Mouse (Mus musculus) liver, embryonic 14.5 days (tissue): Measurements from ENCODE around the gene Cox5b. TPM values are rescaled to one million over a fixed set of nuclear protein-coding genes. Genes with fewer than 3 reads are reported as not detected.

Experiments
- ATAC-seq: fragments of 200-750 bp; cut with Nextera tagmentation; 2 replicates; pipeline ENCODE4 v1.8.0; 2017; ENCODE audit warnings: moderate number of reproducible peaks, mild to moderate bottlenecking, moderate library complexity; ENCODE audit not compliant: insufficient read depth
- DNase-seq, 3 experiments: peaks; one replicate each; pipeline ENCODE4 v3.0.0-alpha.2; 2012 to 2013; ENCODE audit warnings: low read depth in 3 of 3, low spot score in 3 of 3
- H3K27ac ChIP-seq: fragments of 300-500 bp; sonication (generic); 2 replicates; pipeline ENCODE4 v1.5.1; 2014; ENCODE audit warnings: moderate library complexity, mild to moderate bottlenecking, control low read depth, inconsistent platforms
- H3K27me3 ChIP-seq: fragments of 300-500 bp; sonication (generic); 2 replicates; pipeline ENCODE4 v1.6.1; 2014; ENCODE audit warnings: mild to moderate bottlenecking, low read length, moderate library complexity; ENCODE audit not compliant: control insufficient read depth, insufficient read depth
- H3K36me3 ChIP-seq: fragments of 300-500 bp; sonication (generic); replicated peaks from 2 replicates; pipeline ENCODE4 v1.6.1; 2014; ENCODE audit warnings: low read depth; ENCODE audit not compliant: control insufficient read depth, insufficient read depth
- H3K4me1 ChIP-seq, 2 experiments: fragments of 200-500 bp in 1 of 2; fragments of 300-500 bp in 1 of 2; sonication (generic) in 1 of 2; replicated peaks; 2 replicates each; pipeline ENCODE4 v1.6.1; 2012 to 2014; ENCODE audit warnings: antibody characterized with exemption in 1 of 2, inconsistent platforms in 1 of 2, low read length in 1 of 2; ENCODE audit not compliant: control insufficient read depth in 2 of 2, insufficient read depth in 2 of 2
- H3K4me2 ChIP-seq: fragments of 300-500 bp; sonication (generic); 2 replicates; pipeline ENCODE4 v1.6.1; 2014; ENCODE audit warnings: low read depth, mild to moderate bottlenecking, control low read depth, moderate library complexity
- H3K4me3 ChIP-seq, 2 experiments: fragments of 200-500 bp in 1 of 2; fragments of 300-500 bp in 1 of 2; sonication (generic) in 1 of 2; 2 replicates each; pipeline ENCODE4 v1.5.1; 2012 to 2014; ENCODE audit warnings: low read depth in 2 of 2, low read length in 2 of 2, mild to moderate bottlenecking in 2 of 2, control low read depth in 1 of 2, inconsistent platforms in 1 of 2, moderate library complexity in 1 of 2; ENCODE audit not compliant: insufficient read depth in 1 of 2
- H3K9ac ChIP-seq: fragments of 300-500 bp; sonication (generic); replicated peaks from 2 replicates; pipeline ENCODE4 v1.6.1; 2014; ENCODE audit warnings: mild to moderate bottlenecking, control low read depth, moderate library complexity
- H3K9me3 ChIP-seq: fragments of 300-500 bp; sonication (generic); 2 replicates; pipeline ENCODE4 v1.6.1; 2016; ENCODE audit warnings: low read length, mixed read lengths; ENCODE audit not compliant: control insufficient read depth
- CTCF ChIP-seq: IDR thresholded peaks from 2 replicates; pipeline ENCODE4 v1.5.1; 2016; ENCODE audit warnings: antibody characterized with exemption, low read depth, control low read depth
- EP300 ChIP-seq: IDR thresholded peaks from 2 replicates; pipeline ENCODE4 v1.6.1; 2016; ENCODE audit warnings: antibody characterized with exemption, low read depth
- WGBS: fragments of 180-500 bp; shearing (Covaris S2); extraction: QIAGEN DNeasy Blood & Tissue Kit; methylation state at CpG from one replicate; pipeline ENCODE4 v1.1.7; 2014; ENCODE audit not compliant: insufficient replicate concordance; 5-methylcytosine and 5-hydroxymethylcytosine counted together
- polyA plus RNA-seq, 2 experiments: library from polyadenylated mRNA; depleted of rRNA in 1 of 2; stranded (reverse) in 1 of 2; unstranded in 1 of 2; fragments of >200 nt; fragmentation: Nextera tagmentation in 1 of 2; extraction: Ambion mirVana in 1 of 2; gene quantifications; 2 replicates each; pipeline versions ENCODE4 v1.2.1 to v1.2.3; 2012 to 2014

Gene Cox5b
- polyA plus RNA-seq, 2 experiments, result 292 to 515 TPM

DNA sequence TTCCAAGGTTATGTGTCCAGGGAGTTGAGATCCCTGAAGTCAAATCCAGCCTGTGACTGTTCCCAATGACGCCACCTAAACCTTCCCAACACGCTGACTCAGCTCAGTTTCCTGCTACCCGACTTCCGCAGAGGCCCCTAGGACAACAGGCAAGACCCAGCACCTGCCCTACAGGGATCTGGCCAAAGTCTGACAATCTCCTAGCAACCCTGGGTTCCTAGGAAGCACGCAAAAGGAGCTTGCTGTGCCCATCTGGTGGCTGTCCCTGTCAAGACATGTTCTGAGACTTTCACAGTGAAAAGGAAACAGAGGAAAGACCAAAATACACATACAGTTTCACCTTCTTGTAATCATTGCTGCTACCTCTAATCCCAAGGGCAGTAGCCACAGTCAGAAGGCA is 43.6 kb upstream of the Cox5b start:
- no peak overlapping the region for H3K4me3 ChIP-seq
- WGBS, result 47% methylated on average over 5 of the region's 5 CpGs
- ATAC-seq, result no peak
- no peak overlapping the region for H3K27ac ChIP-seq
- DNase-seq, result no peak
- TF ChIP-seq CTCF (no peak), EP300 (no peak)
- H3K36me3 ChIP-seq, result no peaks in the 10 kb centered on the region
- peaks cover 0 to 2% of the 10 kb centered on the region in 2 experiments; a peak in 2 of 4 replicates for H3K4me1 ChIP-seq
- no peaks in the 10 kb centered on the region for H3K9me3 ChIP-seq
- H3K27me3 ChIP-seq, result no peaks in the 10 kb centered on the region
- H3K9ac ChIP-seq, result no peak overlapping the region
- no peak overlapping the region for H3K4me2 ChIP-seq

GRCm38 (mm10) chr1:36655039-36655438 is 36.2 kb upstream of the Cox5b start:
- no peak overlapping the region for H3K27ac ChIP-seq
- no peaks in the 10 kb centered on the region for H3K36me3 ChIP-seq
- no peak for DNase-seq
- WGBS, result 71% methylated on average over 5 of the region's 5 CpGs
- H3K4me1 ChIP-seq, result peaks cover 7 to 20% of the 10 kb centered on the region in 2 experiments; a peak in 3 of 4 replicates
- TF ChIP-seq CTCF (no peak), EP300 (no peak)
- no peak overlapping the region for H3K9ac ChIP-seq
- H3K4me2 ChIP-seq, result no peak overlapping the region
- no peak for ATAC-seq
- H3K27me3 ChIP-seq, result no peaks in the 10 kb centered on the region
- no peaks in the 10 kb centered on the region for H3K9me3 ChIP-seq
- no peak overlapping the region for H3K4me3 ChIP-seq

- no peaks in the 10 kb centered on the region for H3K36me3 ChIP-seq
- no peak overlapping the region for H3K27ac ChIP-seq
- no peaks in the 10 kb centered on the region for H3K9me3 ChIP-seq
- H3K27me3 ChIP-seq, result no peaks in the 10 kb centered on the region
- no peak overlapping the region for H3K9ac ChIP-seq
- H3K4me3 ChIP-seq, result no peak overlapping the region
- TF ChIP-seq EP300 (peak; percentile 46; the same call in 1 of the 2 replicates), CTCF (no peak)
- peaks cover 7 to 20% of the 10 kb centered on the region in 2 experiments; a peak in 3 of 4 replicates for H3K4me1 ChIP-seq
- no peak overlapping the region for H3K4me2 ChIP-seq
- no peak for ATAC-seq
- DNase-seq, result no peak
- 12% methylated on average over 3 of the region's 3 CpGs for WGBS
Observed at GRCm38 (mm10) chr1:36656233-36656632, 35.0 kb upstream of the Cox5b start.

DNA sequence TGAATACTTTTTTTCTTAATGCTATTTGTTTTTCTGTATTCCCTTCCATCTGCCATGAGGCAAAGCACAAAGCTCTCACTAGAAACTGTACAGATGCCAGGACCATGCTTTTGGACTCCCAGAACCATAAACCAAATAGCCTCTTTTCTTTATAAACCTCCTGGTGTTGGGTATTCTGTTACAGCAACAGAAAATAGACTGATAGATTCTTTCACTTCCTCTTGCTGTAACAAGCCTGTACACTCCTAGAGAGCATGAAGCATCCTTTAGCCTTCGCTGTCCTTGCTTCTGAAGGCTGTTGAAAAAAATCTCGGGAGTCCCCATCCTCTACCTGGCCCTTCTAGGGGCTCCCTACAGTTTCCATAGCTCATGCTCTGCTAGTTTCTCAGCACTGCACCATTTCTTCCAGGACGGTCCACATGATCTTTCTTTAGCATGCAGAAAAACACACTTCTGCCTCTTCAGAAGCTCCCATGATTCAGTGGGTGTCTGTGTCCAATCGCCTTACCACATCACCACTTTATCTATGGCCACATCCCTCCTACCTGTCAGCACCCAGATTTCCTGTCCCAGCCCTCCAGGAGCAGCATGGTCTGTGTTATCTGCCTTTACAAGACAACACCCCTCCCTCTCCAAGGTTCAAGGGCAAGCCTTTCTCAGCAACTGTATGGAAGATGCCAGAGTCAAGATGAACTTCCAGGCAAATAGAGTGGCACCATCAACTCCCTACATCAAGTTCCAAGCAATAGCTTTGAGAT is 33.4 kb upstream of the Cox5b start:
- no peak overlapping the region for H3K27ac ChIP-seq
- H3K4me1 ChIP-seq, result peaks cover 7 to 20% of the 10 kb centered on the region in 2 experiments; a peak in 3 of 4 replicates
- WGBS, result 33% methylated on average over 4 of the region's 4 CpGs
- no peaks in the 10 kb centered on the region for H3K9me3 ChIP-seq
- no peaks in the 10 kb centered on the region for H3K36me3 ChIP-seq
- ATAC-seq (peak; percentile 63; the same call in 1 of the 2 replicates), DNase-seq (no peak)
- no peak overlapping the region for H3K4me2 ChIP-seq
- no peak overlapping the region for H3K4me3 ChIP-seq
- H3K27me3 ChIP-seq, result no peaks in the 10 kb centered on the region
- TF ChIP-seq EP300, result peak; percentile 59
- no peak for TF ChIP-seq CTCF
- no peak overlapping the region for H3K9ac ChIP-seq

DNA sequence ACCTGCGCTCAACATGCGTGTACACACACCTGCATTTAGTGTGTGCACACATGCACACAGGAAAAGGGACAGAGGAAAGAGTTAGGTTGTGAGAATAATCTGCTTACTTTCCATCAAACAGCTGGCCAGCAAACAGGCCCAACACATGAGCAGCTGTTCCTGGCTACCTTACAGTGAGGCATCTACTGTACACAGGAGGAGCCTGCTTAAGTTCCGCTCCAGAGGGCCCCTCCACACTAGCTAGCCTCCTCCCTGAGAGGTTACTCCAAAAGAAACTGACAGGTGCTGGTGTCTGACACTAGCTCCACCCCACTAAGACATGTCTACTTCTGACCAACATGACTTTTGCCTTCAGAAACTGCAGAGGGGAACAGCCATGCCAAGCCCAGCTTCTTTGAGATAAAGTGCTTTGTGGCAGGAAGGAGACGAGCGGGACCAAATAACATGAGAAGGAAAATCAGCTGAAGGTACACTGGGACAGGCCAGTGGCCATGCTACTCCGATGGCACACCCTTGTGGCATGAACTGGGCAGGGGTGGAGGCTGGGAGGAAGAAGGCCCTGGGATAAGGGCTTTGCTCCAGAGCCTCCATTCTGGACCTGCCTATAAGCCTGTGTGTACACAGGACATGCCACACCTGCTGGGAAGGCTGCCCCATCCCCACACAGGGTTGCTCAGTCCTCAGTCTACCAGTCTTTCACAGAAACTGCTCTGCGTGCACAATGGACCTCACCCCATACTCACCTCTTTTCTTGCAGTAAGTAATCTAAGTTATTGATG is 32.4 kb upstream of the Cox5b start:
- Histone ChIP-seq H3K4me3 (no peak overlapping the region), H3K4me1 (peaks cover 7 to 20% of the 10 kb centered on the region in 2 experiments; a peak in 3 of 4 replicates), H3K4me2 (no peak overlapping the region), H3K36me3 (no peaks in the 10 kb centered on the region), H3K27me3 (no peaks in the 10 kb centered on the region), H3K27ac (no peak overlapping the region), H3K9ac (no peak overlapping the region), H3K9me3 (no peaks in the 10 kb centered on the region)
- no peak for TF ChIP-seq EP300
- TF ChIP-seq CTCF, result no peak
- 56% methylated on average over 7 of the region's 7 CpGs for WGBS
- ATAC-seq, result no peak
- no peak for DNase-seq
